In the genomic region with DNA sequence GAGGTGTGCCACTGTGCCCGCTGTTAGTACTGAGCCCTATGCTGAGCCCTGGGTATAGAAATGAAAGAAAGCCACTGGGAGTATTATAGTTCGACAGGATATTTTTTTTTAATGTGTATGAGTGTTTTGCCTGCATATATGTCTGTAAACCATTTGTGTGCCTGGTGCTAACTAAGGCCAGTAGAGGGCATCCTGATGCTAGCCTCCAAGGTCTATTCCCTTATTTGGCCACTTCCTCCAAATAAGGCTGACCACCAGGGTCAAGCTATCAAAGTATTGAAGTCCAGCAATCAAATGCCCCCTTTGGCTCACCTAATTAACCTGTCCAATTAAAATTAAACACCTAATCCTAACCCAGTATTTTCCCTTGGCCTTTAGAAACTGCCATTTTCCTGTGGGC, we compare ENCODE assay signal across 15 mouse cellular contexts. TPM values are rescaled to one million over a fixed set of nuclear protein-coding genes. Genes with fewer than 3 reads are reported as not detected.
DNase-seq lines count a peak whose midpoint lies in the region; ATAC-seq and TF ChIP-seq lines count a peak whose summit lies in the region.
"Had no signal": no experiment of that assay in that cellular context is flagged by ENCODE, and none has a peak within 500 bp of the region (broad histone marks: within the 10 kb centered on the region; RNA-seq: fewer than 3 reads in every experiment).

No protein-coding gene starts in this region.

- no peaks in the 10 kb centered on the region for H3K9me3 ChIP-seq in embryonic facial prominence, embryonic 11.5 days (replicated peaks; ENCODE audit: control insufficient read depth, low read length)
- H3K9me3 ChIP-seq in embryonic facial prominence, embryonic 10.5 days: no peaks in the 10 kb centered on the region
- H3K9me3 ChIP-seq: G1E; limb, embryonic 15.5 days; neural tube, embryonic 15.5 days had no signal

- no peak overlapping the region for H3K9ac ChIP-seq in embryonic facial prominence, embryonic 11.5 days (replicated peaks; ENCODE audit: low read length)
- H3K9ac ChIP-seq: limb, embryonic 15.5 days; neural tube, embryonic 15.5 days had no signal

- no peak overlapping the region for H3K4me2 ChIP-seq in embryonic facial prominence, embryonic 11.5 days (ENCODE audit: low read depth, low read length)
- H3K4me2 ChIP-seq: limb, embryonic 15.5 days; neural tube, embryonic 15.5 days had no signal

- H3K27me3 ChIP-seq in embryonic facial prominence, embryonic 11.5 days (ENCODE audit: control insufficient read depth, insufficient read depth, low read length): no peaks in the 10 kb centered on the region
- no peaks in the 10 kb centered on the region for H3K27me3 ChIP-seq in embryonic facial prominence, embryonic 10.5 days (replicated peaks; ENCODE audit: low read depth, poor library complexity, severe bottlenecking)
- H3K27me3 ChIP-seq: neural tube, embryonic 15.5 days had no signal

- H3K4me1 ChIP-seq in embryonic facial prominence, embryonic 11.5 days (ENCODE audit: control insufficient read depth, insufficient read depth, low read length): no peaks in the 10 kb centered on the region
- H3K4me1 ChIP-seq in embryonic facial prominence, embryonic 10.5 days: peaks cover 4% of the 10 kb centered on the region; the same call in 1 of the 2 replicates
- H3K4me1 ChIP-seq: neural tube, embryonic 15.5 days had no signal

- no peak overlapping the region for H3K27ac ChIP-seq in embryonic facial prominence, embryonic 11.5 days (replicated peaks; ENCODE audit: low read depth, low read length)
- no peak overlapping the region for H3K27ac ChIP-seq in embryonic facial prominence, embryonic 10.5 days (replicated peaks)
- no peak overlapping the region for H3K27ac ChIP-seq in layer of hippocampus, adult 2 months
- H3K27ac ChIP-seq: limb, embryonic 15.5 days; neural tube, embryonic 15.5 days had no signal

- no peak overlapping the region for H3K4me3 ChIP-seq in embryonic facial prominence, embryonic 11.5 days (ENCODE audit: low read depth, low read length)
- no peak overlapping the region for H3K4me3 ChIP-seq in embryonic facial prominence, embryonic 10.5 days
- H3K4me3 ChIP-seq in layer of hippocampus, adult 2 months: no peak overlapping the region
- H3K4me3 ChIP-seq: limb, embryonic 15.5 days; neural tube, embryonic 15.5 days had no signal

- ATAC-seq in embryonic facial prominence, embryonic 11.5 days (replicated peaks; ENCODE audit: insufficient number of reproducible peaks, low FRiP score, low TSS enrichment, low read depth): no peak

- 58% methylated on average over 2 of the region's 2 CpGs for WGBS in embryonic facial prominence, embryonic 11.5 days
- 60% methylated on average over 2 of the region's 2 CpGs for WGBS in embryonic facial prominence, embryonic 10.5 days

- H3K36me3 ChIP-seq in embryonic facial prominence, embryonic 11.5 days (replicated peaks; ENCODE audit: control insufficient read depth, insufficient read depth, low read depth, low read length): no peaks in the 10 kb centered on the region
- H3K36me3 ChIP-seq in embryonic facial prominence, embryonic 10.5 days (replicated peaks): peaks cover 27% of the 10 kb centered on the region

- peak; percentile 33 for DNase-seq in embryonic facial prominence, embryonic 11.5 days (ENCODE audit: low spot score)
- no peak for DNase-seq in embryonic facial prominence, embryonic 10.5 days (ENCODE audit: low spot score)
- DNase-seq in layer of hippocampus, adult 2 months (ENCODE audit: low spot score in 2 of 2): no peak
- DNase-seq in layer of hippocampus, postnatal 14 days (ENCODE audit: low spot score in 2 of 2): no peak
- peak; percentile 41 for DNase-seq in 3T3-L1 (ENCODE audit: low read depth, low spot score)
- peak; percentile 11 for DNase-seq in brain, embryonic 14.5 days (ENCODE audit: low read depth)
- DNase-seq in cerebellum, adult 8-10 months: no peak
- DNase-seq in frontal cortex, postnatal 14 days (ENCODE audit: low spot score in 2 of 2): no peak
- DNase-seq: B cell, adult 2 months; cerebellum, adult 18-20 months; gastrocnemius, postnatal 36 days; kidney, adult 18-20 months had no signal

- TF ChIP-seq POLR2A in brain, embryonic 14.5 days (IDR thresholded peaks at IDR 0.05; ENCODE audit: borderline replicate concordance, extremely low read depth, insufficient read depth, insufficient read length, poor library complexity, severe bottlenecking): no peak

- peak; percentile 68 for TF ChIP-seq CTCF in layer of hippocampus, adult 2 months (conservative IDR thresholded peaks at IDR 0.05)
- TF ChIP-seq CTCF in brain, embryonic 14.5 days (IDR thresholded peaks at IDR 0.05; ENCODE audit: borderline replicate concordance, extremely low read depth, insufficient read depth, insufficient read length): peak; percentile 20; the same call in 1 of the 2 replicates

RNA-seq across cellular contexts. Expression of gene Cdca8, which starts 5.8 kb away (rescaled TPM):
- polyA plus RNA-seq in embryonic facial prominence, embryonic 11.5 days (2014; fragmentation: Nextera tagmentation; extraction: Ambion mirVana): 191 and 200 TPM in 2 replicates
- polyA plus RNA-seq in embryonic facial prominence, embryonic 10.5 days (2016; fragmentation: Nextera tagmentation; extraction: Ambion mirVana): 230 and 239 TPM in 2 replicates
- total RNA-seq in layer of hippocampus, adult 2 months (2021): 1 to 10 TPM; 2.1 to 2.9 TPM
- 1 to 10 TPM; 3.3 to 3.4 TPM for total RNA-seq in layer of hippocampus, postnatal 14 days (2021)
- polyA plus RNA-seq in brain, embryonic 14.5 days (2012; rRNA removed): 29.5 and 34.1 TPM in 2 replicates

RNA-seq across cellular contexts. Expression of gene 9930104L06Rik, which starts 8.1 kb away (rescaled TPM):
- 3.8 and 5.5 TPM in 2 replicates for polyA plus RNA-seq in embryonic facial prominence, embryonic 11.5 days (2014; fragmentation: Nextera tagmentation; extraction: Ambion mirVana)
- 17.6 and 18.0 TPM in 2 replicates for polyA plus RNA-seq in embryonic facial prominence, embryonic 10.5 days (2016; fragmentation: Nextera tagmentation; extraction: Ambion mirVana)
- 10 to 100 TPM; 22.1 to 23.6 TPM for total RNA-seq in layer of hippocampus, adult 2 months (2021)
- total RNA-seq in layer of hippocampus, postnatal 14 days (2021): 10 to 100 TPM; 16.8 to 17.5 TPM
- polyA plus RNA-seq in brain, embryonic 14.5 days (2012; rRNA removed): 18.3 and 22.3 TPM in 2 replicates

RNA-seq across cellular contexts. Expression of gene Rspo1, which starts 41.3 kb away (rescaled TPM):
- 8.0 and 11.0 TPM in 2 replicates for polyA plus RNA-seq in embryonic facial prominence, embryonic 11.5 days (2014; fragmentation: Nextera tagmentation; extraction: Ambion mirVana)
- 8.2 TPM in 2 replicates for polyA plus RNA-seq in embryonic facial prominence, embryonic 10.5 days (2016; fragmentation: Nextera tagmentation; extraction: Ambion mirVana)
- total RNA-seq in layer of hippocampus, adult 2 months (2021): 1 to 10 TPM; 9.5 to 9.8 TPM
- 10 to 100 TPM; 13.0 to 18.6 TPM for total RNA-seq in layer of hippocampus, postnatal 14 days (2021)
- 5.1 and 6.3 TPM in 2 replicates for polyA plus RNA-seq in brain, embryonic 14.5 days (2012; rRNA removed)
- total RNA-seq: G1E had no signal
- polyA plus RNA-seq: G1E had no signal

Comparison
In these comparisons a context has a peak if more than half of its experiments do, and no peak if none do; other contexts are left out.
1. DNase-seq: peak in embryonic facial prominence, embryonic 11.5 days (single experiment), 3T3-L1 (single experiment) and brain, embryonic 14.5 days (single experiment); none in embryonic facial prominence, embryonic 10.5 days (single experiment), layer of hippocampus, adult 2 months (0 of 2), layer of hippocampus, postnatal 14 days (0 of 2), cerebellum, adult 8-10 months (single experiment) and frontal cortex, postnatal 14 days (0 of 2).